In genomic region chr15:44288181-44288580, GRCm38 (mm10) we compare ENCODE assay signal across 20 mouse cellular contexts.
DNase-seq lines count a peak whose midpoint lies in the region; ATAC-seq lines count a peak whose summit lies in the region.
"Had no signal": no experiment of that assay in that cellular context is flagged by ENCODE, and none has a peak within 500 bp of the region (broad histone marks: within the 10 kb centered on the region; RNA-seq: fewer than 3 reads in every experiment).

No protein-coding gene starts in this region.

- no peak for ATAC-seq in CD4-positive, CD25-positive, alpha-beta regulatory T cell, adult 4 months
- ATAC-seq: inflammation-experienced regulatory T-cells, adult 6 months; Patski had no signal

- intact Hi-C loops in left cerebral cortex, postnatal 4 days (cut with DNase I) = no loop called here
- intact Hi-C loops in left cerebral cortex, postnatal 10 days (cut with DNase I) = no loop called here

- DNase-seq in cerebellum, adult 11 months = peak; percentile 4
- DNase-seq in cerebellum, postnatal 4 days (ENCODE audit: low spot score in 2 of 2) = no peak
- DNase-seq in left cerebral cortex, postnatal 4 days = peak; percentile 31
- DNase-seq in left cerebral cortex, postnatal 10 days (ENCODE audit: extremely low spot score in 1 of 2, low spot score in 2 of 2) = no peak
- DNase-seq in cerebellum, postnatal 10 days = peak; percentile 79 to 81
- no peak for DNase-seq in layer of hippocampus, adult 11-12 months (ENCODE audit: low spot score)
- DNase-seq: adrenal gland, postnatal 10 days; gastrocnemius, postnatal 25 days; heart, adult 11 months; kidney, adult 11 months; kidney, postnatal 25 days; layer of hippocampus, postnatal 36 days; lung, embryonic 14.5 days; lung, postnatal 14 days; right cerebral cortex, adult 18-20 months; spleen, adult 18-20 months; thymus, postnatal 14 days had no signal

Comparison
In these comparisons a context has a peak if more than half of its experiments do, and no peak if none do; other contexts are left out.
1. DNase-seq: peak in cerebellum, adult 11 months (single experiment), left cerebral cortex, postnatal 4 days (single experiment) and cerebellum, postnatal 10 days (2 of 2); none in cerebellum, postnatal 4 days (0 of 2), left cerebral cortex, postnatal 10 days (0 of 2) and layer of hippocampus, adult 11-12 months (single experiment).